Mouse (Mus musculus) hindbrain, embryonic 13.5 days (tissue): Measurements from ENCODE around the gene Utrn. TPM values are rescaled to one million over a fixed set of nuclear protein-coding genes. Genes with fewer than 3 reads are reported as not detected.
A peak's percentile ranks its signal among the peaks of the same experiment; 100 is the strongest.

ENCODE experiments used
- ATAC-seq: fragments of 200-750 bp; cut with Nextera tagmentation; 2 replicates; pipeline ENCODE4 v1.8.0; 2017; ENCODE audit warnings: moderate TSS enrichment; ENCODE audit not compliant: low FRiP score
- H3K27ac ChIP-seq: fragments of 300-500 bp; sonication (generic); 2 replicates; pipeline ENCODE4 v1.5.1; 2015; ENCODE audit warnings: inconsistent platforms, mild to moderate bottlenecking, moderate library complexity
- H3K27me3 ChIP-seq: fragments of 300-500 bp; sonication (generic); 2 replicates; pipeline ENCODE4 v1.6.1; 2015; ENCODE audit warnings: mild to moderate bottlenecking, inconsistent platforms
- H3K36me3 ChIP-seq: fragments of 300-500 bp; sonication (generic); 2 replicates; pipeline ENCODE4 v1.6.1; 2015; ENCODE audit warnings: mild to moderate bottlenecking, inconsistent platforms
- H3K4me1 ChIP-seq: fragments of 300-500 bp; sonication (generic); replicated peaks from 2 replicates; pipeline ENCODE4 v1.6.1; 2015; ENCODE audit warnings: inconsistent platforms
- H3K4me2 ChIP-seq: fragments of 300-500 bp; sonication (generic); 2 replicates; pipeline ENCODE4 v1.6.1; 2015; ENCODE audit warnings: inconsistent platforms, mild to moderate bottlenecking, moderate library complexity
- H3K4me3 ChIP-seq: fragments of 300-500 bp; sonication (generic); 2 replicates; pipeline ENCODE4 v1.5.1; 2015; ENCODE audit warnings: mild to moderate bottlenecking, inconsistent platforms
- H3K9ac ChIP-seq: fragments of 300-500 bp; sonication (generic); 2 replicates; pipeline ENCODE4 v1.6.1; 2015; ENCODE audit warnings: mild to moderate bottlenecking, inconsistent platforms
- H3K9me3 ChIP-seq: fragments of 300-500 bp; sonication (generic); 2 replicates; pipeline ENCODE4 v1.6.1; 2016; ENCODE audit warnings: inconsistent platforms
- WGBS: fragments of 180-500 bp; shearing (Covaris S2); methylation state at CpG from one replicate; pipeline ENCODE4 v1.1.7; 2015; 5-methylcytosine and 5-hydroxymethylcytosine counted together
- polyA plus RNA-seq: library from polyadenylated mRNA; unstranded; fragments of >200 nt; fragmentation: Nextera tagmentation; extraction: Ambion mirVana; gene quantifications from 2 replicates; pipeline ENCODE4 v1.2.1, GENCODE M21; 2015

Utrn gene
- polyA plus RNA-seq, 1 experiment from 2014 or later: 31.4 TPM

DNA sequence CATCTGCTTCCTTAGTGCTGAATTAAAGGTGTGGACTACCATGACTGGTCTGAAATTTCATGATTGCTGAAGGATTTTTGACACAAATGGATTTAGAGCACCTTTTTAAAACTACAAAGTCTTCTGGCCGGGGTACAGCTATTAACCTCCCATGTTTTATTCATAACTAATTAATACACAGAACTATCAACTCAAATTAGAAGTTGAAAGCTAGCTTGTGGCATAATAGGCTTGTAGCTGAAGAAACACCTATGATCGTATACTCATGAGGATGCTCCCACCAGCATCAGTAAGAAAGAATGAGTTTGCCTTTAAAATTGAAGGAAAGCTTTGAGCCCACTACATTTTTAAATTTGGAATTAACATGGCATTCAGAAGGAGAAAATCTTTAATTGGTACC lies 282.3 kb downstream of the Utrn start:
- Histone ChIP-seq H3K36me3 (no peaks in the 10 kb centered on the region), H3K4me1 (peaks cover 6% of the 10 kb centered on the region; the same call in 1 of the 2 replicates), H3K9ac (no peak overlapping the region), H3K27ac (no peak overlapping the region), H3K4me2 (no peak overlapping the region), H3K4me3 (no peak overlapping the region), H3K27me3 (no peaks in the 10 kb centered on the region), H3K9me3 (no peaks in the 10 kb centered on the region)
- 68% methylated on average over 2 of the region's 2 CpGs for WGBS
- no peak for ATAC-seq

GRCm38 (mm10) chr10:12586200-12586599 lies 283.0 kb downstream of the Utrn start:
- no peaks in the 10 kb centered on the region for H3K36me3 ChIP-seq
- 91% methylated on average over 1 of the region's 1 CpGs for WGBS
- no peak overlapping the region for H3K27ac ChIP-seq
- ATAC-seq: no peak
- no peaks in the 10 kb centered on the region for H3K9me3 ChIP-seq
- peaks cover 6% of the 10 kb centered on the region; the same call in 1 of the 2 replicates for H3K4me1 ChIP-seq
- no peak overlapping the region for H3K9ac ChIP-seq
- H3K4me3 ChIP-seq: no peak overlapping the region
- H3K27me3 ChIP-seq: no peaks in the 10 kb centered on the region
- no peak overlapping the region for H3K4me2 ChIP-seq

DNA sequence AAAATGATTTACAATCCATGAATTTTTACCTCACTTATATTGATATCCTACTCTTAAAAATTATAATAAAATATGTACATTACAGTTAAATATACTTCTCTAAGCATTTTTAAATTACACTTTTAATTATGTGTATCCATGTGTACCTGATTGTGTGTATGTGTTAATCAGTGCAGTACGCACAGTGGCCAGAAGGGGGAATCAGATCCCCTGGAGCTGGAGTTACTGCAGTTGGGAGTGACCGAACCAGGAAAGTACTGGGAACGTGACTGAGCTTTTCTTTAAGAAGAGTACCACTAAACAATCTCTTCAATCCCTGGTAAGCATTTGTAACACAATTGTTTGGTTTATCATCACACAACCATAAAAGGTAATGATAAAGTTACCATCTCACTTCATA lies 285.7 kb downstream of the Utrn start:
- Histone ChIP-seq H3K36me3 (no peaks in the 10 kb centered on the region), H3K4me2 (no peak overlapping the region), H3K4me3 (no peak overlapping the region), H3K4me1 (peaks cover 6% of the 10 kb centered on the region; the same call in 1 of the 2 replicates), H3K27me3 (no peaks in the 10 kb centered on the region), H3K27ac (no peak overlapping the region), H3K9ac (no peak overlapping the region), H3K9me3 (no peaks in the 10 kb centered on the region)
- ATAC-seq: no peak
- WGBS: 97% methylated on average over 3 of the region's 3 CpGs

DNA sequence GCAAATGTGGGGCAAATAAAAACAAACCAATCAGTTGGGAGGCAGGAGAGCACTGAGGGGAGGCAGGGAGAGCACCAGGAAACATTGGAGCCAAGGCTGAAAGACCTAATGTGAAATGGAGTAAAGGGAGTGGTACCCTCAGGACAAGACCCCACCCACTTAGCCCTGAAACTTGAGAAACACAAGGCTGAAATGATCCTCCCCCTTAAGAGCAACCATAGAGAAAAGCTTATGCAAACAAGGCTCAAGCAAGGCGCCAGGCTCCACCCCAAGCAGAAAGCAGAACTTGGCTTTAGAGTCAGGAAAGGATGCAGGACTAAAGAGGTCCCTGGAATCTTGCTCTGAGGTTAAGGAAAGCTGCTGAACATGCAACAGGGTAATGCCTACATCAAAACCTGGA lies 290.1 kb downstream of the Utrn start:
- Histone ChIP-seq H3K36me3 (no peaks in the 10 kb centered on the region), H3K27ac (no peak overlapping the region), H3K9me3 (no peaks in the 10 kb centered on the region), H3K27me3 (no peaks in the 10 kb centered on the region), H3K4me1 (peaks cover 9% of the 10 kb centered on the region; the same call in 1 of the 2 replicates), H3K9ac (no peak overlapping the region), H3K4me2 (no peak overlapping the region), H3K4me3 (no peak overlapping the region)
- WGBS: 14% methylated on average over 1 of the region's 1 CpGs
- no peak for ATAC-seq

- no peak overlapping the region for H3K4me3 ChIP-seq
- peaks cover 18% of the 10 kb centered on the region for H3K4me1 ChIP-seq
- H3K9ac ChIP-seq: no peak overlapping the region
- H3K27ac ChIP-seq: no peak overlapping the region
- no peaks in the 10 kb centered on the region for H3K9me3 ChIP-seq
- no peak overlapping the region for H3K4me2 ChIP-seq
- no peaks in the 10 kb centered on the region for H3K36me3 ChIP-seq
- WGBS: 85% methylated on average over 8 of the region's 8 CpGs
- ATAC-seq: no peak
- no peaks in the 10 kb centered on the region for H3K27me3 ChIP-seq
Observed at GRCm38 (mm10) chr10:12575849-12576435, 293.2 kb downstream of the Utrn start.

DNA sequence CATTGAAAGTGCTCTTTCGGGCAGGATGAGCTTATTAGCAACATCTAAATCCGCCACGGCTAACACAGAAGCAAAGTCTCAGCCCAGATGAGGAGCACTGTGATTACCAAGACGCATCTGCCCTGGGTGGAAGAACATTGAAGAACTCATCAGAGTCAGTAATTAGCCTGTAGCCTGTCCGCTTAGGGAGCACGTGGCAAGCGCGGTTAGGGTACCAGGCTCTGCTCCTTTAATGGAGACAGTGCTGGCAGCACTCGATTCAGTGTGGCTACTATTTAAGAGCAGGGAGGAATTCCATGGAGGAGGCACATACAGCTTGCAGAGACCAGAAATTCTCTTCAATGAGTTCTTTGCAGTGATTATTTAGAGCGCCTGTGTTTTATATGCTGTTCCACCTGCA lies 294.4 kb downstream of the Utrn start:
- peaks cover 18% of the 10 kb centered on the region for H3K4me1 ChIP-seq
- 49% methylated on average over 10 of the region's 10 CpGs for WGBS
- no peaks in the 10 kb centered on the region for H3K36me3 ChIP-seq
- H3K9me3 ChIP-seq: no peaks in the 10 kb centered on the region
- H3K27me3 ChIP-seq: no peaks in the 10 kb centered on the region
- H3K4me3 ChIP-seq: no peak overlapping the region
- H3K9ac ChIP-seq: no peak overlapping the region
- H3K27ac ChIP-seq: no peak overlapping the region
- 0 out of 2 replicates have a peak, but pooled peaks have one; percentile 36 for ATAC-seq
- H3K4me2 ChIP-seq: peak overlapping the region; percentile 25; the same call in 1 of the 2 replicates

GRCm38 (mm10) chr10:12573601-12574000 lies 295.6 kb downstream of the Utrn start:
- 9% methylated on average over 6 of the region's 6 CpGs for WGBS
- H3K27ac ChIP-seq: no peak overlapping the region
- H3K4me2 ChIP-seq: no peak overlapping the region
- H3K27me3 ChIP-seq: no peaks in the 10 kb centered on the region
- no peak for ATAC-seq
- H3K36me3 ChIP-seq: no peaks in the 10 kb centered on the region
- H3K9ac ChIP-seq: no peak overlapping the region
- peaks cover 18% of the 10 kb centered on the region for H3K4me1 ChIP-seq
- no peaks in the 10 kb centered on the region for H3K9me3 ChIP-seq
- H3K4me3 ChIP-seq: no peak overlapping the region

DNA sequence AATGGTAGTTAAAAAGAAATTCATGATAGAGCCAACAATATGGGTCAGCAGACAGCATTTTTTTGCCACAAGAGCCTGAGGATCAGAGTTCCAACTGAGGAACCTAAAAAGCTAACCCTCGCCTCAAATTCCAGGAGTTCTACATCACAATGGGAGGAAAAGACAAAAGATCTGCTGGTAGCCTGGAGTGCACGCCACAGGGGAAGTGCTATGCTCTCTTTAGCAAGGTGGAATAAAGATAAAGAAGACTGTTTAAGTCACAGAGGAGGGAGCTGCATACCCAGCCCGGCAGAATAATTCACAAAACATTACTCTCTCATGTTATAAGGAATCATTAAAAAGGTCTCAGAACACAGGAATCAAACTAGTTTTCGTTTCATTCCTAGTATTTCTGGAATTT lies 296.4 kb downstream of the Utrn start:
- Histone ChIP-seq H3K27me3 (no peaks in the 10 kb centered on the region), H3K4me1 (peaks cover 18% of the 10 kb centered on the region), H3K4me3 (no peak overlapping the region), H3K36me3 (no peaks in the 10 kb centered on the region), H3K27ac (no peak overlapping the region), H3K9me3 (no peaks in the 10 kb centered on the region), H3K4me2 (no peak overlapping the region), H3K9ac (no peak overlapping the region)
- no peak for ATAC-seq
- WGBS: 8% methylated on average over 4 of the region's 4 CpGs

- no peak overlapping the region for H3K9ac ChIP-seq
- WGBS: 72% methylated on average over 4 of the region's 4 CpGs
- H3K4me3 ChIP-seq: no peak overlapping the region
- H3K36me3 ChIP-seq: no peaks in the 10 kb centered on the region
- no peak for ATAC-seq
- no peaks in the 10 kb centered on the region for H3K9me3 ChIP-seq
- no peak overlapping the region for H3K27ac ChIP-seq
- no peak overlapping the region for H3K4me2 ChIP-seq
- H3K4me1 ChIP-seq: no peaks in the 10 kb centered on the region
- no peaks in the 10 kb centered on the region for H3K27me3 ChIP-seq
Observed at GRCm38 (mm10) chr10:12564425-12564824, 304.7 kb downstream of the Utrn start.

- ATAC-seq: no peak
- H3K9ac ChIP-seq: no peak overlapping the region
- 63% methylated on average over 5 of the region's 5 CpGs for WGBS
- no peak overlapping the region for H3K4me2 ChIP-seq
- H3K36me3 ChIP-seq: no peaks in the 10 kb centered on the region
- H3K27me3 ChIP-seq: no peaks in the 10 kb centered on the region
- no peak overlapping the region for H3K4me3 ChIP-seq
- no peaks in the 10 kb centered on the region for H3K4me1 ChIP-seq
- H3K27ac ChIP-seq: no peak overlapping the region
- H3K9me3 ChIP-seq: no peaks in the 10 kb centered on the region
Observed at GRCm38 (mm10) chr10:12558810-12559209, 310.4 kb downstream of the Utrn start.

DNA sequence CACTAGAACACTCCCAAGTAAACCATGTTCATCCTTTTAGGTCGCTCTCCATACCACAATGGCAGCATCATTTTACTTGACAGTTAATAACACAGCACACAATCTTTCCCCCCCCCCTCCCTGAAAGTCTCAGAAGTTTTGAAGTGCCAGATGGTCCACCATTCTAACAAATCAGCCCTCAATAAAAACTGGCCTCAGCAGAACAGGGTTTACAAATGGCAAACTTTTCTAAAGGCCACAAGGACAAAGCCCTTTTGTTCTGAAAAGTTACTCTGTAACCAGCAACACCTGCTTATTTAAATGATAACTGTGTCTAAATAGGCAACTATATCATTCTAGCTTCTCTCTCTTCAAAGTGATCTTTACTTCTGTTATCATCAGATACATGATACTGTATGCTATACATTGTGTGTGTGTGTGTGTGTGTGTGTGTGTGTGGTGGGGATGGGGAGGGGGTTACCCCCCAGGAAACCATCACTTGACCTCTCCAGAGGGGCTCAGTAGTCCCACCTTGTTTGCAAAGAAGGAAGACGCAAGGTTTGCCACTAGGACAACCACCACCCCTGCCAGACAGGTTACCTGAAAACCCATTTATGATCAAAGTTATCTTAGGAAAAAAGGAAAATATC lies 315.0 kb downstream of the Utrn start:
- Histone ChIP-seq H3K36me3 (no peaks in the 10 kb centered on the region), H3K4me1 (peaks cover 22% of the 10 kb centered on the region), H3K27me3 (peaks cover 2% of the 10 kb centered on the region; the same call in 1 of the 2 replicates), H3K27ac (no peak overlapping the region), H3K9ac (no peak overlapping the region), H3K4me2 (no peak overlapping the region), H3K9me3 (no peaks in the 10 kb centered on the region), H3K4me3 (no peak overlapping the region)
- WGBS: 49% methylated on average over 2 of the region's 2 CpGs
- ATAC-seq: no peak

- Histone ChIP-seq H3K27me3 (peaks cover 11% of the 10 kb centered on the region; the same call in 1 of the 2 replicates), H3K27ac (no peak overlapping the region), H3K36me3 (no peaks in the 10 kb centered on the region), H3K4me1 (peaks cover 33% of the 10 kb centered on the region), H3K9ac (no peak overlapping the region), H3K9me3 (no peaks in the 10 kb centered on the region), H3K4me3 (no peak overlapping the region), H3K4me2 (no peak overlapping the region)
- no peak for ATAC-seq
- 42% methylated on average over 5 of the region's 5 CpGs for WGBS
Observed at GRCm38 (mm10) chr10:12552890-12553278, 316.3 kb downstream of the Utrn start.
